Mouse (Mus musculus): ENCODE measurements around the gene Slc51a. TPM values are rescaled to one million over a fixed set of nuclear protein-coding genes. Genes with fewer than 3 reads are reported as not detected.
A peak's percentile ranks its signal among the peaks of the same experiment; 100 is the strongest.

The Slc51a gene
- polyA plus RNA-seq, 1 experiment from 2014 or later: 0.26 TPM

GRCm38 (mm10) chr16:32431047-32431591 is 56.6 kb downstream of the Slc51a start:
- Histone ChIP-seq H3K27me3 (ENCODE audit: control insufficient read depth, insufficient read depth, low read length) (no peaks in the 10 kb centered on the region), H3K9me3 (ENCODE audit: control insufficient read depth, low read length) (no peaks in the 10 kb centered on the region), H3K4me3 (ENCODE audit: low read depth, low read length) (peak overlapping the region; percentile 73), H3K9ac (ENCODE audit: low read length) (peak overlapping the region; percentile 70), H3K27ac (ENCODE audit: low read depth, low read length) (peak overlapping the region; percentile 72; the same call in 1 of the 2 replicates), H3K36me3 (ENCODE audit: control insufficient read depth, insufficient read depth, low read length) (no peaks in the 10 kb centered on the region), H3K4me1 (ENCODE audit: control insufficient read depth, insufficient read depth, low read length) (peaks cover 8% of the 10 kb centered on the region), H3K4me2 (peak overlapping the region; percentile 91)
- 1% methylated on average over 28 of the region's 28 CpGs for WGBS
- ATAC-seq (ENCODE audit: low FRiP score): peak; percentile 86; the same call in 1 of the 2 replicates
- DNase-seq (ENCODE audit: low spot score, missing footprints): no peak

GRCm38 (mm10) chr16:32430474-32431046 is 57.1 kb downstream of the Slc51a start, which contains the start of gene Pcyt1a:
Pcyt1a (plus strand) TSS chr16:32430921.
- WGBS: under 1% methylated on average over 54 of the region's 54 CpGs
- peaks cover 8% of the 10 kb centered on the region for H3K4me1 ChIP-seq (ENCODE audit: control insufficient read depth, insufficient read depth, low read length)
- H3K9ac ChIP-seq (ENCODE audit: low read length): peak within 1 kb of the TSS; percentile 70
- DNase-seq (ENCODE audit: low spot score, missing footprints) (peak; percentile 99), ATAC-seq (ENCODE audit: low FRiP score) (peak; percentile 97)
- peak within 1 kb of the TSS; percentile 72 for H3K27ac ChIP-seq (ENCODE audit: low read depth, low read length)
- H3K36me3 ChIP-seq (ENCODE audit: control insufficient read depth, insufficient read depth, low read length): no peaks in the 10 kb centered on the region
- no peaks in the 10 kb centered on the region for H3K9me3 ChIP-seq (ENCODE audit: control insufficient read depth, low read length)
- H3K4me2 ChIP-seq: peak within 1 kb of the TSS; percentile 91
- H3K27me3 ChIP-seq (ENCODE audit: control insufficient read depth, insufficient read depth, low read length): no peaks in the 10 kb centered on the region
- peak within 1 kb of the TSS; percentile 73 for H3K4me3 ChIP-seq (ENCODE audit: low read depth, low read length)

- whole genome bisulfite sequencing: 93% methylated on average over 3 of the region's 3 CpGs
- Histone ChIP-seq H3K9ac (ENCODE audit: low read length) (no peak overlapping the region), H3K4me2 (no peak overlapping the region), H3K4me1 (ENCODE audit: control insufficient read depth, insufficient read depth, low read length) (peaks cover 8% of the 10 kb centered on the region), H3K27ac (ENCODE audit: low read depth, low read length) (no peak overlapping the region), H3K36me3 (ENCODE audit: control insufficient read depth, insufficient read depth, low read length) (no peaks in the 10 kb centered on the region), H3K9me3 (ENCODE audit: control insufficient read depth, low read length) (no peaks in the 10 kb centered on the region), H3K27me3 (ENCODE audit: control insufficient read depth, insufficient read depth, low read length) (no peaks in the 10 kb centered on the region), H3K4me3 (ENCODE audit: low read depth, low read length) (no peak overlapping the region)
- ATAC-seq (ENCODE audit: low FRiP score) (no peak), DNase-seq (ENCODE audit: low spot score, missing footprints) (no peak)
These were observed 60.2 kb downstream of the Slc51a start for GRCm38 (mm10) chr16:32427506-32427905.

Other genes with a start within 250 kb of the Slc51a start
- gene Fbxo45, start 240.7 kb downstream of the Slc51a start, polyA plus RNA-seq (2014; fragmentation: Nextera tagmentation; extraction: Ambion mirVana): 22.1 and 22.8 TPM in 2 replicates
- gene Wdr53, start 240.7 kb downstream of the Slc51a start, polyA plus RNA-seq (2014; fragmentation: Nextera tagmentation; extraction: Ambion mirVana): 16.4 and 19.0 TPM in 2 replicates
- not detected in 2 replicates for gene Smco1, start 216.4 kb downstream of the Slc51a start, polyA plus RNA-seq (2014; fragmentation: Nextera tagmentation; extraction: Ambion mirVana)
- 23.9 and 25.0 TPM in 2 replicates for gene Rnf168, start 210.4 kb downstream of the Slc51a start, polyA plus RNA-seq (2014; fragmentation: Nextera tagmentation; extraction: Ambion mirVana)
- gene Ubxn7, start 155.6 kb downstream of the Slc51a start, polyA plus RNA-seq (2014; fragmentation: Nextera tagmentation; extraction: Ambion mirVana): 25.2 and 28.6 TPM in 2 replicates
- not detected in 2 replicates for gene Tm4sf19, start 87.4 kb downstream of the Slc51a start, polyA plus RNA-seq (2014; fragmentation: Nextera tagmentation; extraction: Ambion mirVana)
- 31.1 and 32.7 TPM in 2 replicates for gene Tctex1d2, start 68.2 kb downstream of the Slc51a start, polyA plus RNA-seq (2014; fragmentation: Nextera tagmentation; extraction: Ambion mirVana)
- 41.6 and 42.3 TPM in 2 replicates for gene Pcyt1a, start 57.0 kb downstream of the Slc51a start, polyA plus RNA-seq (2014; fragmentation: Nextera tagmentation; extraction: Ambion mirVana)
- gene Zdhhc19, start 8.4 kb upstream of the Slc51a start, polyA plus RNA-seq (2014; fragmentation: Nextera tagmentation; extraction: Ambion mirVana): not detected in 2 replicates
- gene Tfrc, start 121.0 kb upstream of the Slc51a start, polyA plus RNA-seq (2014; fragmentation: Nextera tagmentation; extraction: Ambion mirVana): 87.1 and 89.3 TPM in 2 replicates
- gene Tnk2, start 156.0 kb upstream of the Slc51a start, polyA plus RNA-seq (2014; fragmentation: Nextera tagmentation; extraction: Ambion mirVana): 6.1 and 6.6 TPM in 2 replicates
- 0.19 and 0.29 TPM in 2 replicates for gene Muc4, start 248.0 kb upstream of the Slc51a start, polyA plus RNA-seq (2014; fragmentation: Nextera tagmentation; extraction: Ambion mirVana)